Mouse (Mus musculus): ENCODE results near the gene Eefsec.

- TF ChIP-seq CTCF (IDR thresholded peaks at IDR 0.05; ENCODE audit: extremely low read depth, insufficient read length, insufficient replicate concordance, low read depth, low read length) = no peak
- no peak for TF ChIP-seq POLR2A (IDR thresholded peaks at IDR 0.05; ENCODE audit: low read depth, low read length)
Observed at GRCm38 (mm10) chr6:88400451-88400850, 45.9 kb downstream of the Eefsec start.

Measured in small intestine, adult 2 months (tissue).